Mouse (Mus musculus) liver, adult 2 months (tissue): ENCODE measurements around the gene Smpd2. TPM values are rescaled to one million over a fixed set of nuclear protein-coding genes. Genes with fewer than 3 reads are reported as not detected.

Experiments
- DNase-seq: peaks from one replicate; pipeline ENCODE4 v3.0.0-alpha.2; 2011; ENCODE audit warnings: low read depth, low spot score; ENCODE audit errors: extremely low read depth
- H3K27ac ChIP-seq: fragments of 200-500 bp; replicated peaks from 2 replicates; pipeline ENCODE4 v1.5.1; 2012; ENCODE audit warnings: low read depth, mild to moderate bottlenecking, control low read depth, inconsistent platforms, low read length; ENCODE audit not compliant: insufficient read depth
- H3K27me3 ChIP-seq: fragments of 200-500 bp; 2 replicates; pipeline ENCODE4 v1.6.1; 2012; ENCODE audit warnings: mild to moderate bottlenecking, moderate library complexity, low read length, inconsistent platforms; ENCODE audit not compliant: control insufficient read depth, insufficient read depth
- H3K36me3 ChIP-seq: fragments of 200-500 bp; 2 replicates; pipeline ENCODE4 v1.6.1; 2012; ENCODE audit warnings: low read length, inconsistent platforms; ENCODE audit not compliant: control insufficient read depth, insufficient read depth
- H3K4me1 ChIP-seq: fragments of 200-500 bp; 2 replicates; pipeline ENCODE4 v1.6.1; 2011; ENCODE audit warnings: low read length; ENCODE audit not compliant: control insufficient read depth, insufficient read depth
- H3K4me3 ChIP-seq: fragments of 200-500 bp; 2 replicates; pipeline ENCODE4 v1.5.1; 2011; ENCODE audit warnings: low read depth, mild to moderate bottlenecking, control low read depth, low read length, moderate library complexity; ENCODE audit not compliant: insufficient read depth
- H3K79me2 ChIP-seq: fragments of 200-500 bp; 2 replicates; pipeline ENCODE4 v1.6.1; 2012; ENCODE audit warnings: inconsistent platforms, mild to moderate bottlenecking, low read length, moderate library complexity; ENCODE audit not compliant: control insufficient read depth, insufficient read depth
- H3K9ac ChIP-seq: fragments of 200-500 bp; 2 replicates; pipeline ENCODE4 v1.6.1; 2012; ENCODE audit warnings: low read depth, mild to moderate bottlenecking, control low read depth, inconsistent platforms, low read length
- CTCF ChIP-seq: fragments of 200-500 bp; IDR thresholded peaks from 2 replicates; pipeline ENCODE4 v1.5.1; 2011; ENCODE audit warnings: low read depth, low read length, control low read depth
- POLR2A ChIP-seq: fragments of 200-500 bp; IDR thresholded peaks from 2 replicates; pipeline ENCODE4 v1.6.1; 2011; ENCODE audit warnings: low read length, control low read depth; ENCODE audit not compliant: insufficient read depth; ENCODE audit errors: extremely low read depth
- WGBS: fragments of 180-500 bp; shearing (Covaris S2); methylation state at CpG from one replicate; pipeline ENCODE4 v1.1.7; 2018; 5-methylcytosine and 5-hydroxymethylcytosine counted together
- polyA plus RNA-seq: library from polyadenylated mRNA; depleted of rRNA; stranded (reverse); fragments of >200 nt; gene quantifications from 2 replicates; pipeline ENCODE4 v1.2.3, GENCODE M21; 2012
- total RNA-seq: library from RNA; depleted of rRNA; stranded (reverse); fragments of >200 nt; gene quantifications from 2 replicates; pipeline ENCODE4 v1.2.3, GENCODE M21; 2014

Gene Smpd2
- total and polyA plus RNA-seq, 2 experiments = 30.8 to 47.6 TPM

- Histone ChIP-seq H3K27me3 (no peaks in the 10 kb centered on the region), H3K27ac (no peak overlapping the region), H3K9ac (no peak overlapping the region), H3K79me2 (no peaks in the 10 kb centered on the region), H3K4me1 (peaks cover 2% of the 10 kb centered on the region; the same call in 1 of the 2 replicates), H3K4me3 (no peak overlapping the region), H3K36me3 (no peaks in the 10 kb centered on the region)
- TF ChIP-seq POLR2A = no peak
- no peak for TF ChIP-seq CTCF
- no peak for DNase-seq
- WGBS = 82% methylated on average over 5 of the region's 5 CpGs
Observed at GRCm38 (mm10) chr10:41472962-41473481, 17.1 kb downstream of the Smpd2 start.

- H3K9ac ChIP-seq = no peak overlapping the region
- no peaks in the 10 kb centered on the region for H3K36me3 ChIP-seq
- no peaks in the 10 kb centered on the region for H3K79me2 ChIP-seq
- TF ChIP-seq CTCF (no peak), POLR2A (no peak)
- no peak overlapping the region for H3K27ac ChIP-seq
- peaks cover 2% of the 10 kb centered on the region; the same call in 1 of the 2 replicates for H3K4me1 ChIP-seq
- H3K4me3 ChIP-seq = no peak overlapping the region
- no peaks in the 10 kb centered on the region for H3K27me3 ChIP-seq
- DNase-seq = no peak
Observed at GRCm38 (mm10) chr10:41472534-41472933, 17.6 kb downstream of the Smpd2 start.

- H3K27me3 ChIP-seq = no peaks in the 10 kb centered on the region
- 95% methylated on average over 3 of the region's 3 CpGs for WGBS
Observed at GRCm38 (mm10) chr10:41470693-41471092, 19.5 kb downstream of the Smpd2 start.

GRCm38 (mm10) chr10:41467325-41467724 lies 22.8 kb downstream of the Smpd2 start:
- TF ChIP-seq CTCF (no peak), POLR2A (no peak)
- Histone ChIP-seq H3K4me3 (no peak overlapping the region), H3K79me2 (no peaks in the 10 kb centered on the region), H3K9ac (no peak overlapping the region), H3K27me3 (no peaks in the 10 kb centered on the region), H3K36me3 (peaks cover 12% of the 10 kb centered on the region; the same call in 1 of the 2 replicates), H3K4me1 (no peaks in the 10 kb centered on the region), H3K27ac (no peak overlapping the region)
- WGBS = 90% methylated on average over 6 of the region's 6 CpGs
- DNase-seq = no peak

More at GRCm38 (mm10) chr10:41470693-41471092, 19.5 kb downstream of the Smpd2 start:
- DNase-seq = peak; percentile 28
- Histone ChIP-seq H3K36me3 (no peaks in the 10 kb centered on the region; the same call in 1 of the 2 replicates), H3K79me2 (no peaks in the 10 kb centered on the region), H3K27ac (no peak overlapping the region), H3K4me3 (no peak overlapping the region), H3K9ac (no peak overlapping the region), H3K4me1 (peaks cover 2% of the 10 kb centered on the region; the same call in 1 of the 2 replicates)
- no peak for TF ChIP-seq CTCF
- TF ChIP-seq POLR2A = no peak

GRCm38 (mm10) chr10:41464401-41464955 lies 25.7 kb downstream of the Smpd2 start:
- Histone ChIP-seq H3K4me3 (no peak overlapping the region), H3K4me1 (no peaks in the 10 kb centered on the region), H3K79me2 (no peaks in the 10 kb centered on the region), H3K27me3 (no peaks in the 10 kb centered on the region), H3K36me3 (peaks cover 15% of the 10 kb centered on the region; the same call in 1 of the 2 replicates), H3K27ac (no peak overlapping the region), H3K9ac (no peak overlapping the region)
- no peak for DNase-seq
- WGBS = 86% methylated on average over 15 of the region's 15 CpGs
- TF ChIP-seq CTCF = no peak
- TF ChIP-seq POLR2A = no peak

GRCm38 (mm10) chr10:41461057-41461722 lies 29.0 kb downstream of the Smpd2 start:
- no peak for TF ChIP-seq POLR2A
- TF ChIP-seq CTCF = no peak
- 89% methylated on average over 3 of the region's 3 CpGs for WGBS
- DNase-seq = no peak
- no peak overlapping the region for H3K27ac ChIP-seq
- no peak overlapping the region for H3K4me3 ChIP-seq
- H3K36me3 ChIP-seq = peaks cover 20% of the 10 kb centered on the region
- no peaks in the 10 kb centered on the region for H3K27me3 ChIP-seq
- H3K9ac ChIP-seq = no peak overlapping the region
- no peaks in the 10 kb centered on the region for H3K79me2 ChIP-seq
- H3K4me1 ChIP-seq = no peaks in the 10 kb centered on the region
